In genomic region chr19:46314151-46314601, GRCm38 (mm10) we compare ENCODE assay signal across 8 mouse cellular contexts. TPM values are rescaled to one million over a fixed set of nuclear protein-coding genes. Genes with fewer than 3 reads are reported as not detected.
DNase-seq lines count a peak whose midpoint lies in the region.

No protein-coding gene starts in this region.

- DNase-seq in gastrocnemius, postnatal 25 days: peak; percentile 7
- no peak for DNase-seq in gastrocnemius, postnatal 36 days
- peak; percentile 5 for DNase-seq in ovary, adult 18-20 months (ENCODE audit: low spot score)
- DNase-seq in ovary, postnatal 14 days (ENCODE audit: low spot score): no peak
- DNase-seq in cerebellum, postnatal 25 days: peak; percentile 21 to 59
- DNase-seq in lung, postnatal 10 days: peak; percentile 53
- DNase-seq in left cerebral cortex, adult 18-20 months (ENCODE audit: low spot score in 2 of 2): no peak
- no peak for DNase-seq in layer of hippocampus, adult 9-10 months (ENCODE audit: low spot score)

- intact Hi-C loops in gastrocnemius, postnatal 36 days (cut with DNase I): no loop called here

RNA-seq across cellular contexts. Expression of gene Nfkb2, which starts 10.1 kb away (rescaled TPM):
- 1 to 10 TPM; 7.2 to 8.5 TPM for total RNA-seq in gastrocnemius, postnatal 25 days (2021)
- 1 to 10 TPM; 7.3 to 8.6 TPM for total RNA-seq in gastrocnemius, postnatal 36 days (2021)
- 1 to 10 TPM; 1.9 to 2.1 TPM for total RNA-seq in left cerebral cortex, adult 18-20 months (2021)

RNA-seq across cellular contexts. Expression of gene Psd, which starts 12.8 kb away (rescaled TPM):
- total RNA-seq in gastrocnemius, postnatal 25 days (2021): under 1 TPM; 0.28 to 0.54 TPM
- under 1 TPM; 0.51 to 0.62 TPM for total RNA-seq in gastrocnemius, postnatal 36 days (2021)
- total RNA-seq in left cerebral cortex, adult 18-20 months (2021): 100 to 1,000 TPM; 612 to 681 TPM

RNA-seq across cellular contexts. Expression of gene Fbxl15, which starts 13.8 kb away (rescaled TPM):
- 1 to 10 TPM; 2.9 TPM for total RNA-seq in gastrocnemius, postnatal 25 days (2021)
- total RNA-seq in gastrocnemius, postnatal 36 days (2021): 1 to 10 TPM; 2.7 to 2.9 TPM
- total RNA-seq in left cerebral cortex, adult 18-20 months (2021): 10 to 100 TPM; 30.0 to 31.1 TPM

RNA-seq across cellular contexts. Expression of gene Cuedc2, which starts 24.3 kb away (rescaled TPM):
- 10 to 100 TPM; 56.1 to 56.5 TPM for total RNA-seq in gastrocnemius, postnatal 25 days (2021)
- 10 to 100 TPM; 55.9 to 56.4 TPM for total RNA-seq in gastrocnemius, postnatal 36 days (2021)
- 100 to 1,000 TPM; 199 to 202 TPM for total RNA-seq in left cerebral cortex, adult 18-20 months (2021)

RNA-seq across cellular contexts. Expression of gene Mfsd13a, which starts 26.7 kb away (rescaled TPM):
- total RNA-seq in gastrocnemius, postnatal 25 days (2021): 1 to 10 TPM; 1.0 to 1.2 TPM
- 1 to 10 TPM in 1 of 2 experiments, under 1 TPM in 1; 0.79 to 1.1 TPM for total RNA-seq in gastrocnemius, postnatal 36 days (2021)
- total RNA-seq in left cerebral cortex, adult 18-20 months (2021): 10 to 100 TPM; 22.7 to 26.4 TPM

Comparison
In these comparisons a context has a peak if more than half of its experiments do, and no peak if none do; other contexts are left out.
1. DNase-seq: peak in gastrocnemius, postnatal 25 days (single experiment), ovary, adult 18-20 months (single experiment), cerebellum, postnatal 25 days (2 of 2) and lung, postnatal 10 days (single experiment); none in gastrocnemius, postnatal 36 days (0 of 2), ovary, postnatal 14 days (single experiment), left cerebral cortex, adult 18-20 months (0 of 2) and layer of hippocampus, adult 9-10 months (single experiment).
2. RNA of gene Psd, which starts 12.8 kb away (total RNA-seq): 612 to 681 TPM in left cerebral cortex, adult 18-20 months; 0.51 to 0.62 TPM in gastrocnemius, postnatal 36 days and 0.28 to 0.54 TPM in gastrocnemius, postnatal 25 days; every median in the first group is over 100 times any median in the second.
3. RNA of gene Fbxl15, which starts 13.8 kb away (total RNA-seq): 30.0 to 31.1 TPM in left cerebral cortex, adult 18-20 months; 2.9 TPM in gastrocnemius, postnatal 25 days and 2.7 to 2.9 TPM in gastrocnemius, postnatal 36 days; every median in the first group is over 4 times any median in the second.